Mouse (Mus musculus) forebrain, embryonic 12.5 days (tissue): ENCODE results near the gene Usp46. TPM values are rescaled to one million over a fixed set of nuclear protein-coding genes. Genes with fewer than 3 reads are reported as not detected.
"Not testable (repeated sequence)": the region's sequence is repeated elsewhere in the genome, so short reads cannot be mapped to it uniquely, and the experiment has no call there.

Experiments
- ATAC-seq: fragments of 200-750 bp; cut with Nextera tagmentation; 2 replicates; pipeline ENCODE4 v1.8.0; 2017; ENCODE audit warnings: moderate TSS enrichment; ENCODE audit not compliant: low FRiP score
- H3K27ac ChIP-seq: fragments of 300-500 bp; sonication (generic); 2 replicates; pipeline ENCODE4 v1.5.1; 2016; ENCODE audit warnings: mild to moderate bottlenecking
- H3K27me3 ChIP-seq: fragments of 300-500 bp; sonication (generic); 2 replicates; pipeline ENCODE4 v1.6.1; 2016; ENCODE audit warnings: mild to moderate bottlenecking
- H3K36me3 ChIP-seq: fragments of 300-500 bp; sonication (generic); replicated peaks from 2 replicates; pipeline ENCODE4 v1.6.1; 2016; ENCODE audit warnings: mild to moderate bottlenecking
- H3K4me1 ChIP-seq: fragments of 300-500 bp; sonication (generic); 2 replicates; pipeline ENCODE4 v1.6.1; 2016
- H3K4me2 ChIP-seq: fragments of 300-500 bp; sonication (generic); 2 replicates; pipeline ENCODE4 v1.6.1; 2016; ENCODE audit warnings: mild to moderate bottlenecking, moderate library complexity
- H3K4me3 ChIP-seq: fragments of 300-500 bp; sonication (generic); replicated peaks from 2 replicates; pipeline ENCODE4 v1.5.1; 2016; ENCODE audit warnings: mild to moderate bottlenecking
- H3K9ac ChIP-seq: fragments of 300-500 bp; sonication (generic); 2 replicates; pipeline ENCODE4 v1.6.1; 2016; ENCODE audit warnings: mild to moderate bottlenecking
- H3K9me3 ChIP-seq: fragments of 300-500 bp; sonication (generic); 2 replicates; pipeline ENCODE4 v1.6.1; 2016
- WGBS: fragments of 180-500 bp; shearing (Covaris S2); methylation state at CpG from one replicate; pipeline ENCODE4 v1.1.7; 2016; 5-methylcytosine and 5-hydroxymethylcytosine counted together
- polyA plus RNA-seq: library from polyadenylated mRNA; unstranded; fragments of >200 nt; fragmentation: Nextera tagmentation; extraction: Ambion mirVana; gene quantifications from 2 replicates; pipeline ENCODE4 v1.2.1, GENCODE M21; 2016

Usp46 gene
- polyA plus RNA-seq, 1 experiment from 2014 or later, result 34.1 TPM

DNA sequence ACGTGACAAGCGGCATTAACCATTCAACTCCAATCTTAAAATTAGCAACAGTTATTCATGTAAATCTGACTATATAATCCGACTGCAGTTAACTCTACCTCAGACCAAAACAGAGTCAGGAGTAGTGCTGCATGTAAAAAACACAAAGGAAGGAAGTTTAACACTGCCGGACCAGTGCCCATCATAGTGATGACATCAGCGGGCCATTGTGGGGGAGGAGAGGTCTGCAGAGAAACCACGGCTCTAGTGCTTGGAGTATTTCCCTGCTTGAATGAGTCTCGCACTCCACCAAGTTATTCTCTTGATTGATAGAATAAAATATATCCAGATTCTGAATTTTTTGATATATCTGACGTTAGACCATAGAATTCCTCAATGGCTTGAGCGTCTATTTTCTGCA is 66.5 kb downstream of the Usp46 start:
- no peak overlapping the region for H3K9ac ChIP-seq
- no peaks in the 10 kb centered on the region for H3K4me1 ChIP-seq
- peaks cover 54% of the 10 kb centered on the region for H3K36me3 ChIP-seq
- H3K27me3 ChIP-seq, result no peaks in the 10 kb centered on the region
- H3K4me2 ChIP-seq, result no peak overlapping the region
- 89% methylated on average over 9 of the region's 9 CpGs for WGBS
- H3K27ac ChIP-seq, result no peak overlapping the region
- no peak for ATAC-seq
- no peaks in the 10 kb centered on the region for H3K9me3 ChIP-seq
- H3K4me3 ChIP-seq, result no peak overlapping the region

- 91% methylated on average over 5 of the region's 5 CpGs for WGBS
- Histone ChIP-seq H3K27me3 (no peaks in the 10 kb centered on the region), H3K4me3 (no peak overlapping the region), H3K4me2 (no peak overlapping the region), H3K4me1 (no peaks in the 10 kb centered on the region; the same call in 1 of the 2 replicates), H3K36me3 (peaks cover 38% of the 10 kb centered on the region), H3K9me3 (no peaks in the 10 kb centered on the region), H3K27ac (no peak overlapping the region), H3K9ac (no peak overlapping the region)
- no peak for ATAC-seq
These were observed 69.3 kb downstream of the Usp46 start for GRCm38 (mm10) chr5:73998966-73999365.

DNA sequence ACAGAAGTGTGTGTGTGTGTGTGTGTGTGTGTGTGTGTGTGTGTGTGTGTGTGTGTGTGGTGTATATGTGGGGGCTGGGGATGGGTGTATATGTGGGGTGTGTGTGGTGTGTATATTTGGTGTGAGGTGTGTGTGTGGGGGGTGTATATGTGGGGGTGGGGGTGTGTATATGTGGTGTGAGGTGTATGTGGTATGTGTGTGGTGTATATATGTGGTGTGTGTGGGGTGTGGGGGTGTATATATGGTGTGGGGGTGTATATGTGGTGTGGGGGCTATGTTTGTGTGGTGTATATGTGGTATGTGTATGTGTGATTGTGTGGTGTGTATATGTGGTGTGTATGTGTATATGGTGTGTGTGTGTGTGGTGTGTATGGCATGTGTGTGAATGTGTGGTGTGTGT is 73.4 kb downstream of the Usp46 start:
- ATAC-seq, result no peak
- H3K4me3 ChIP-seq, result no peak overlapping the region
- no peak overlapping the region for H3K4me2 ChIP-seq
- 0 out of 2 replicates have a peak, but pooled peaks cover 6% of the 10 kb centered on the region for H3K36me3 ChIP-seq
- peaks cover 7% of the 10 kb centered on the region for H3K4me1 ChIP-seq
- H3K9ac ChIP-seq, result no peak overlapping the region
- H3K27ac ChIP-seq, result no peak overlapping the region
- no peaks in the 10 kb centered on the region for H3K9me3 ChIP-seq
- no peaks in the 10 kb centered on the region for H3K27me3 ChIP-seq

DNA sequence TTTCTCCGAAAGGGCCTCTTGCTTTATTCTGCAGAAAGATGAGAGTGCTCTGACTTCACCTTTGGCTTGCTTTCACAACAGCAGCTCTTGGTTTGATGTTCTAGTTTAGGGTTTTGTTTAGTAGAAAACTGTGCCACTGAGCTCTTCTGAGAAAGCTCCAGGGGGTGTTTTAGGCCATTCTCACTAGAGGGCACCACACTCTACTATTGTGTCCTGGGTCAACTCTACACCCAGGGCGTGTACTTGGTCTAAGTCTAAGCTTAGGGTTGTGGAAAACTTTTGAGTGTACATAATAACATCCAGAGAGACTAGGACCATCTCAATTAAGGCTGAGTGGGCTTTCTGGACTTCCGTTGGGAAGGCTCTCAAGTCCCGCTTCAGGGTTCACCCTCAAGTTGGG is 74.7 kb downstream of the Usp46 start:
- Histone ChIP-seq H3K4me1 (peaks cover 7% of the 10 kb centered on the region), H3K27ac (no peak overlapping the region), H3K36me3 (0 out of 2 replicates have a peak, but pooled peaks cover 6% of the 10 kb centered on the region), H3K9ac (no peak overlapping the region), H3K4me3 (no peak overlapping the region), H3K4me2 (no peak overlapping the region), H3K9me3 (no peaks in the 10 kb centered on the region), H3K27me3 (no peaks in the 10 kb centered on the region)
- WGBS, result 88% methylated on average over 4 of the region's 4 CpGs
- no peak for ATAC-seq

DNA sequence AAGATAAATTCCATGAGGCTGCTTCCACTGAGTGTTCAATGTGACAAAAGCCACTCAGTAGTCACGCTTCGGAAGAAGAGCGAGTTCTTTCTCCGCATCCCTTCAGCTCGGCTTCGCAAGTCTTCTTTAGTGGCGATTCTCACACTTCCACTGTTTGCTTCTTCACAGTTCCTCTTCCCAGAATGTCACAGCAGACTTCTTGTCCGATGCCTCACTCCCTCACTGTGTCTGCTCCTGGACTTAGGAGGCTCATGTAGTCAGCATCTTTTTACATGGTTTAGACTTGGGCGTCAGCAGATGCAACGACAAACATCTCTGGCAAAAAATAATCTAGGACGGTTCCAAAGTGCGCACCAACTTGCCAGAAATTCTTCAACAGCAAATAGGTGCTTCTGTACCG is 75.9 kb downstream of the Usp46 start:
- no peaks in the 10 kb centered on the region for H3K9me3 ChIP-seq
- H3K27me3 ChIP-seq, result no peaks in the 10 kb centered on the region
- 0 out of 2 replicates have a peak, but pooled peaks cover 3% of the 10 kb centered on the region for H3K36me3 ChIP-seq
- no peak for ATAC-seq
- H3K9ac ChIP-seq, result no peak overlapping the region
- H3K4me1 ChIP-seq, result peaks cover 10% of the 10 kb centered on the region
- no peak overlapping the region for H3K27ac ChIP-seq
- H3K4me2 ChIP-seq, result no peak overlapping the region
- H3K4me3 ChIP-seq, result no peak overlapping the region
- WGBS, result 93% methylated on average over 13 of the region's 13 CpGs

GRCm38 (mm10) chr5:73989532-73989931 is 78.7 kb downstream of the Usp46 start:
- Histone ChIP-seq H3K9ac (no peak overlapping the region), H3K4me1 (peaks cover 10% of the 10 kb centered on the region), H3K9me3 (no peaks in the 10 kb centered on the region), H3K4me2 (no peak overlapping the region), H3K27ac (no peak overlapping the region), H3K27me3 (no peaks in the 10 kb centered on the region), H3K4me3 (no peak overlapping the region), H3K36me3 (no peaks in the 10 kb centered on the region)
- ATAC-seq, result no peak
- WGBS, result 90% methylated on average over 3 of the region's 3 CpGs

DNA sequence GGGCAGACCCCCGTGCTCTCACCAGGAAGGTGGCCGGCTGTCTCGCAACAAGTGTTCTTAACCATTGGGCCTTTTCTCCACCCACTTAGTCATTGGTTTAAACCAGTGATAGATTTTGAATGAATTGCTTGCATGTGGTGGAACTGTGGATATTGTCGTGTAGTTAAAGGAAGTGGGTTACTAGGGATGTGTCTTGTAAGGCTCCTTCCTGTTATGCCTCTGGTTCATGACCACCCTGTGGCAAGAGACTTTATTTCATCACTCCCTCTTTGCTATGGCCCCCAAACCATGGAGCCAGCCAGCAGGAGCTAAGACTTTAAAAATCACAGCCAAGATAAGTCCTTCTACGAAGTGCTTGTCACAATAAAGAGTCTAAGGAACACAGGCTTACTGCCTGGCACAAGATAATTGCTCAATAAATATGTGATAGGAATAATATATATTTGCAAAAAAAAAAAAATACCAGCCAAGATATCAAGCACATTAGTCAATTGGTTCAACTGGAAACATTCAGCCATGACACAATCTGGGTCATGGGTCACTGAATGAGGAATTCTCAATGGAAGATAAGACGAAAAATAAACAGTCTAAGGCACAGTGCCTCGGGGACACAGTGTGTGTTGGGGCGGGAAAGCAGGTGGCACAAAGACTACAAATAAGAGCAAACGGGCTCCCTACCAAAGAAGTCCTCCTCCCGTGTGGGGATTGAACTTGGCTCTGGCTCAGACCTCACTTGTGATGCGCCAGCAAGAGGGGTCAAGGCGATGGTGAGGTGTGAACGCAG is 80.3 kb downstream of the Usp46 start:
- H3K36me3 ChIP-seq, result no peaks in the 10 kb centered on the region
- H3K9me3 ChIP-seq, result no peaks in the 10 kb centered on the region
- no peak overlapping the region for H3K4me3 ChIP-seq
- H3K4me1 ChIP-seq, result peaks cover 10% of the 10 kb centered on the region; the same call in 1 of the 2 replicates
- no peak overlapping the region for H3K27ac ChIP-seq
- 87% methylated on average over 13 of the region's 13 CpGs for WGBS
- no peak overlapping the region for H3K4me2 ChIP-seq
- no peak for ATAC-seq
- no peaks in the 10 kb centered on the region for H3K27me3 ChIP-seq
- H3K9ac ChIP-seq, result no peak overlapping the region

DNA sequence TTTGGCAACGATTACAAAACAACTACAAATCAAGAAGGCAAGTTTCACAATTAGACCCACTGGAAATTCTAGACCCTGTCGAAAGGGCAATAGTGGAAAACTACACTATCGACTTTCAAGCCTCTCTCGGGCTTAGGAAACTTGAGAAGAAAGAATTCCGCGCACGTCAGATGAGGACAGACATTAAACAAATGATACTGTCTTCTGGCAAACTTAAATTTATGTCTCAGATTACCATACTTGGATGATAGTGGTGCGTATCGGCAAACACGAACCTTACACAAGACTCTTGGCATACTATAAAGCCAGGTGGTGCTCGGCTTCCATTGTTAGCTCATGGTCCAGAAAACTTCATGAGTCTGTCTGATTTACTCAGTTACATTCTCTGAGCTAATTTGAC is 90.8 kb downstream of the Usp46 start:
- Histone ChIP-seq H3K9ac (no peak overlapping the region), H3K4me1 (no peaks in the 10 kb centered on the region), H3K27me3 (no peaks in the 10 kb centered on the region), H3K36me3 (no peaks in the 10 kb centered on the region), H3K9me3 (no peaks in the 10 kb centered on the region), H3K4me2 (no peak overlapping the region), H3K4me3 (no peak overlapping the region), H3K27ac (no peak overlapping the region)
- ATAC-seq, result no peak
- 90% methylated on average over 11 of the region's 11 CpGs for WGBS

DNA sequence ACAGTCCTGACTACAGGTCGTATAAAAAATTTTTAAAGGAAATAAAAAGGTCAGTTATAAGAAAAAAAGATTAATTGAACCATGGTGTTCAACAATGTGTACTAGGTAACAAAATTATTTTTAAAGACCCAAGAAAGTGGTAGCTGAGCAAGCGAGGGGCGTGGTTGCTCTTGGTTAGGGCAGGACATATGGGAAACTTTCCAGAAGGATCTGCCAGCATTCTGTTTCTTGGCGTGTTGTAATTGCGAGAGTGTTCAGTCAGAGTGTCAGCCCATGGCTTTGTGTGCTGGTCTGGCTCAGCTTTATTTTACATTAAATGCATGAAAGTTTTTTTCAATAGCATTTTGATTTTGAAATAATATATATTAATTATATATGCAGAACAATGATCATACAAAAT is 96.5 kb downstream of the Usp46 start:
- Histone ChIP-seq H3K9ac (no peak overlapping the region), H3K27me3 (no peaks in the 10 kb centered on the region), H3K9me3 (no peaks in the 10 kb centered on the region), H3K4me3 (no peak overlapping the region), H3K27ac (no peak overlapping the region), H3K36me3 (no peaks in the 10 kb centered on the region), H3K4me2 (no peak overlapping the region), H3K4me1 (0 out of 2 replicates have a peak, but pooled peaks cover 3% of the 10 kb centered on the region)
- ATAC-seq, result no peak
- 93% methylated on average over 5 of the region's 5 CpGs for WGBS

DNA sequence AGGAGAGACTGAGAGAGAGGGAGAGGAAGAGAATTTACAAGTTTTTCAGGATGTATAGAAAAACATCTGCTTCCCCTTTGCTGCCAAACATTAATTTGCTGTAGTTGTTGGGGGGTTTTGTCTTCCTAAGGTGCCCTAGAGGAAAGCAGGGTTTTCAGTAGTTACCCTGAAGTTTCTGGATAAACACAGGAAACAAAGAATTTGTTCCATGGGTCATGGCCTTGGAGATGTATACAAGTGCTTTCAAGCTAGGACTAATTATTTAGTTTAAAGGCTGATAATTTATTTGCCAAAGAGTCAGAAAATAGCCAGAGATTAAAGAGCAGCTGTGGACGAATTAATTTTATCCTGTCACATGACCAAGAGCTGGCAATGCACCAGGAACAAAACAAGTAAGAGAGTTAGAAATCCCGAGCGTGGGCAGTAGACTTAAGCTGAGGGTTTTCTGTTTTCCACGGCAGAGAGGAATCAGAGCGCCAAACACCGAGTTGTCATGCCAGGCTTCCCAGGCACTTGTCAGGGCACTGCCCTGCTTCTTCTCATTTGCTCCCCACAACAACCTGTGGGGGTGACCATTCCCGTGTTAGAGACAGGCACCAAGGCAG is 98.1 kb downstream of the Usp46 start:
- H3K27ac ChIP-seq, result no peak overlapping the region
- H3K4me1 ChIP-seq, result 0 out of 2 replicates have a peak, but pooled peaks cover 3% of the 10 kb centered on the region
- no peak for ATAC-seq
- no peaks in the 10 kb centered on the region for H3K27me3 ChIP-seq
- no peak overlapping the region for H3K9ac ChIP-seq
- H3K4me3 ChIP-seq, result no peak overlapping the region
- H3K36me3 ChIP-seq, result no peaks in the 10 kb centered on the region
- no peaks in the 10 kb centered on the region for H3K9me3 ChIP-seq
- 67% methylated on average over 7 of the region's 7 CpGs for WGBS
- no peak overlapping the region for H3K4me2 ChIP-seq

GRCm38 (mm10) chr5:73969338-73969737 is 98.9 kb downstream of the Usp46 start:
- no peak for ATAC-seq
- Histone ChIP-seq H3K27me3 (no peaks in the 10 kb centered on the region), H3K4me3 (no peak overlapping the region), H3K36me3 (no peaks in the 10 kb centered on the region), H3K9ac (no peak overlapping the region), H3K4me1 (0 out of 2 replicates have a peak, but pooled peaks cover 3% of the 10 kb centered on the region), H3K27ac (no peak overlapping the region), H3K9me3 (no peaks in the 10 kb centered on the region), H3K4me2 (no peak overlapping the region)
- WGBS, result 88% methylated on average over 8 of the region's 8 CpGs

- Histone ChIP-seq H3K36me3 (no peaks in the 10 kb centered on the region), H3K27ac (no peak overlapping the region), H3K9me3 (no peaks in the 10 kb centered on the region), H3K4me2 (no peak overlapping the region), H3K27me3 (no peaks in the 10 kb centered on the region), H3K4me3 (no peak overlapping the region), H3K9ac (no peak overlapping the region), H3K4me1 (no peaks in the 10 kb centered on the region)
- ATAC-seq, result no peak
- WGBS, result 70% methylated on average over 7 of the region's 7 CpGs
These were observed 108.5 kb downstream of the Usp46 start for GRCm38 (mm10) chr5:73959779-73960178.

- not testable (repeated sequence) for ATAC-seq, H3K4me1 ChIP-seq, H3K9ac ChIP-seq, H3K27ac ChIP-seq, H3K27me3 ChIP-seq, H3K4me3 ChIP-seq, H3K36me3 ChIP-seq, H3K4me2 ChIP-seq, H3K9me3 ChIP-seq
- 96% methylated on average over 5 of the region's 5 CpGs for WGBS
These were observed 109.6 kb downstream of the Usp46 start for GRCm38 (mm10) chr5:73958614-73959013.
